Comparison of ENCODE assay signal across 8 mouse cellular contexts in the genomic region with DNA sequence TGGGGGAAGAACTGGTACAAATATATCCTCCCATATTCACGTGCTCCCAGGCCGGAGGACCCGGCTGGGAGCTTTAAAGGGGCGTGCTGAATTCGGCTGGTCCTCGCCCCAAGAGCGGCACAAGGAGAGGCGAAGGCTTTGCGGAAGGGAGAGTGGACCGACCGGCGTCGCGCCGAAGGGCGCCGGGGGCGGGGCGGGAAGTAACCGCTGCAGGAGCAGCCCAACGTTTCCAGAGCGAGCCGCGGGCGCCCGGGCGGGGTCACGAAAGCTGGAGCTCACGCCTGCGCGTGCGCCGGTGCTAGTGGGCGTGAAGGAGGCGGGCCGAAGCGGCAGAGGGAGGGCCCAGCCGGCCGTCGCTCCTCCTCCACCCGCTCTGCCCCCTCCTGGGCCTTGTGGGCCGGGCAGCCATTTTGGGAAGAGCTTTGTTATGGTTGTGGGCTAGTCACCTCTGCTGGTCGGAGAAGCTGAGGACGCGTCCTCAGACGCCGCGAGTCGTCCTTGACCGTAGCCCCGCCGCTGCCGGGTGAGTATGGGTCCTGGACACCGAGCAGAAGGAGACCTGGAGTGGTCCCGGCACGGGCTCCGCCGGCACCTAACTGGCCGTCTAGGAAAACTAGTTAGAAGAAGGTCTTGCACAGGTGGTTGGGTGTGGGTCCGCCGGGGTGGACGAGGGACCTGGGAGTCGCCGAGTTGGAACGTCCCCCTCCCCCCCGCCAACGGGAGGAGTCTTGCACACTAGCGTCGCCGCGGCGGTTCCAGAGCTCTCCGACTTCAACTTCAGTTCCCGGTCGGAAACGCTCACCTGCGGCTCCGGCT. TPM values are rescaled to one million over a fixed set of nuclear protein-coding genes. Genes with fewer than 3 reads are reported as not detected.
DNase-seq lines count a peak whose midpoint lies in the region; ATAC-seq and TF ChIP-seq lines count a peak whose summit lies in the region.

A gene (plus strand): TSS at position 353 of the 816 bp plus-strand sequence.

- H3K4me1 ChIP-seq in CH12.LX (ENCODE audit: control insufficient read depth in 1 of 2, insufficient read depth in 2 of 2) = peaks cover 0 to 18% of the 10 kb centered on the region in 2 experiments; a peak in 2 of 4 replicates
- peaks cover 21% of the 10 kb centered on the region for H3K4me1 ChIP-seq in forebrain, embryonic 12.5 days
- H3K4me1 ChIP-seq in heart, postnatal 0 days (ENCODE audit: control insufficient read depth, insufficient read depth) = peaks cover 15% of the 10 kb centered on the region
- peaks cover 9% of the 10 kb centered on the region for H3K4me1 ChIP-seq in liver, embryonic 16.5 days (ENCODE audit: control insufficient read depth, low read depth, low read length)
- H3K4me1 ChIP-seq in neural tube, embryonic 13.5 days (replicated peaks) = peaks cover 34% of the 10 kb centered on the region
- H3K4me1 ChIP-seq in testis, adult 2 months (ENCODE audit: control insufficient read depth, insufficient read depth, low read length) = no peaks in the 10 kb centered on the region

- TF ChIP-seq RAD21 in CH12.LX (IDR thresholded peaks at IDR 0.05; ENCODE audit: low read depth, low read length) = no peak

- no peak for TF ChIP-seq CTCF in CH12.LX (conservative IDR thresholded peaks at IDR 0.05 in 1 of 2, IDR thresholded peaks at IDR 0.05 in 1 of 2; ENCODE audit: low read depth in 2 of 2, low read length in 2 of 2)
- peak; percentile 41 for TF ChIP-seq CTCF in heart, postnatal 0 days (IDR thresholded peaks at IDR 0.05; ENCODE audit: low read depth)
- no peak for TF ChIP-seq CTCF in testis, adult 2 months (IDR thresholded peaks at IDR 0.05; ENCODE audit: control insufficient read depth, insufficient read depth, insufficient replicate concordance, low read depth, low read length)

- WGBS in forebrain, embryonic 12.5 days = under 1% methylated on average over 69 of the region's 78 CpGs
- under 1% methylated on average over 78 of the region's 78 CpGs for WGBS in heart, postnatal 0 days
- under 1% methylated on average over 78 of the region's 78 CpGs for WGBS in liver, embryonic 16.5 days (ENCODE audit: insufficient replicate concordance)
- under 1% methylated on average over 78 of the region's 78 CpGs for WGBS in neural tube, embryonic 13.5 days

- ATAC-seq in forebrain, embryonic 12.5 days (ENCODE audit: low FRiP score) = peak; percentile 95
- ATAC-seq in heart, postnatal 0 days (ENCODE audit: insufficient read depth, low read depth) = peak; percentile 97
- peak; percentile 94 for ATAC-seq in liver, embryonic 16.5 days (ENCODE audit: low read depth)
- ATAC-seq in neural tube, embryonic 13.5 days (ENCODE audit: low read depth) = peak; percentile 98

- no peak for TF ChIP-seq EP300 in CH12.LX (IDR thresholded peaks at IDR 0.05; ENCODE audit: low read length)
- no peak; the same call in 1 of the 2 replicates for TF ChIP-seq EP300 in heart, postnatal 0 days (IDR thresholded peaks at IDR 0.05; ENCODE audit: low read depth)

- TF ChIP-seq POLR2A in CH12.LX (IDR thresholded peaks at IDR 0.05; ENCODE audit: low read depth, low read length) = peak; percentile 80
- peak; percentile 82 for TF ChIP-seq POLR2A in testis, adult 2 months (IDR thresholded peaks at IDR 0.05; ENCODE audit: control insufficient read depth, low read depth, low read length)

- peak; percentile 91 for DNase-seq in CH12.LX (ENCODE audit: extremely low read depth)
- peak; percentile 88 for DNase-seq in c-Kit-positive CD71-positive TER-119-negative erythroid progenitor cells, embryonic 14.5 days (ENCODE audit: low read depth)
- DNase-seq in heart, postnatal 0 days (ENCODE audit: low spot score) = peak; percentile 97
- DNase-seq in kidney, postnatal 4 days = peak; percentile 98 to 99

- H3K9ac ChIP-seq in CH12.LX (ENCODE audit: insufficient read depth, low read depth) = peak within 1 kb of the TSS; percentile 90
- H3K9ac ChIP-seq in forebrain, embryonic 12.5 days = peak within 1 kb of the TSS; percentile 76
- peak within 1 kb of the TSS; percentile 91 for H3K9ac ChIP-seq in heart, postnatal 0 days (replicated peaks; ENCODE audit: low read depth, low read length)
- H3K9ac ChIP-seq in liver, embryonic 16.5 days (ENCODE audit: low read depth, low read length) = peak within 1 kb of the TSS; percentile 98
- H3K9ac ChIP-seq in neural tube, embryonic 13.5 days = peak within 1 kb of the TSS; percentile 83

- dilution Hi-C loops in CH12.LX (cut with MboI; ENCODE audit: extremely low pct_ligation_motif_present, extremely low pct_unique_long_range_greater_than_20kb, low sequenced_read_pairs) = no loop called here

- H3K79me2 ChIP-seq in CH12.LX (replicated peaks; ENCODE audit: control insufficient read depth, extremely low read depth, insufficient read depth, poor library complexity, severe bottlenecking) = peaks cover 46% of the 10 kb centered on the region

- H3K9me3 ChIP-seq in CH12.LX (replicated peaks; ENCODE audit: low read length) = no peaks in the 10 kb centered on the region
- no peaks in the 10 kb centered on the region for H3K9me3 ChIP-seq in forebrain, embryonic 12.5 days
- H3K9me3 ChIP-seq in heart, postnatal 0 days (replicated peaks; ENCODE audit: control insufficient read depth, low read length) = no peaks in the 10 kb centered on the region
- H3K9me3 ChIP-seq in liver, embryonic 16.5 days (replicated peaks; ENCODE audit: control insufficient read depth, low read length) = no peaks in the 10 kb centered on the region
- no peaks in the 10 kb centered on the region for H3K9me3 ChIP-seq in neural tube, embryonic 13.5 days

- H3K27me3 ChIP-seq in CH12.LX (replicated peaks) = no peaks in the 10 kb centered on the region
- no peaks in the 10 kb centered on the region for H3K27me3 ChIP-seq in forebrain, embryonic 12.5 days
- H3K27me3 ChIP-seq in heart, postnatal 0 days (ENCODE audit: control insufficient read depth, insufficient read depth, low read length) = no peaks in the 10 kb centered on the region
- no peaks in the 10 kb centered on the region for H3K27me3 ChIP-seq in liver, embryonic 16.5 days (ENCODE audit: control insufficient read depth, insufficient read depth, low read depth, low read length)
- no peaks in the 10 kb centered on the region for H3K27me3 ChIP-seq in neural tube, embryonic 13.5 days
- no peaks in the 10 kb centered on the region for H3K27me3 ChIP-seq in testis, adult 2 months (ENCODE audit: control insufficient read depth, insufficient read depth, low read length)

- H3K27ac ChIP-seq in CH12.LX (ENCODE audit: insufficient read depth, low read depth) = peak within 1 kb of the TSS; percentile 84
- H3K27ac ChIP-seq in forebrain, embryonic 12.5 days = peak within 1 kb of the TSS; percentile 95
- H3K27ac ChIP-seq in heart, postnatal 0 days (ENCODE audit: low read depth) = peak within 1 kb of the TSS; percentile 99
- H3K27ac ChIP-seq in liver, embryonic 16.5 days (ENCODE audit: low read length) = peak within 1 kb of the TSS; percentile 99
- H3K27ac ChIP-seq in neural tube, embryonic 13.5 days (replicated peaks) = peak within 1 kb of the TSS; percentile 90
- H3K27ac ChIP-seq in testis, adult 2 months (ENCODE audit: control insufficient read depth, insufficient read depth, low read depth, low read length) = peak within 1 kb of the TSS; percentile 100

- H3K4me2 ChIP-seq in CH12.LX (ENCODE audit: insufficient read depth, low read depth, poor library complexity, severe bottlenecking) = peak within 1 kb of the TSS; percentile 96
- H3K4me2 ChIP-seq in forebrain, embryonic 12.5 days = peak within 1 kb of the TSS; percentile 81
- peak within 1 kb of the TSS; percentile 81 for H3K4me2 ChIP-seq in heart, postnatal 0 days (ENCODE audit: low read depth, low read length)
- H3K4me2 ChIP-seq in liver, embryonic 16.5 days (ENCODE audit: low read depth, low read length) = peak within 1 kb of the TSS; percentile 98
- H3K4me2 ChIP-seq in neural tube, embryonic 13.5 days = peak within 1 kb of the TSS; percentile 66

- peak within 1 kb of the TSS; percentile 82 to 99 (median 93) for H3K4me3 ChIP-seq in CH12.LX (replicated peaks in 1 of 3; ENCODE audit: low read depth in 2 of 3, low read length in 2 of 3, poor library complexity in 1 of 3)
- H3K4me3 ChIP-seq in forebrain, embryonic 12.5 days (replicated peaks) = peak within 1 kb of the TSS; percentile 77
- peak within 1 kb of the TSS; percentile 99 for H3K4me3 ChIP-seq in heart, postnatal 0 days (ENCODE audit: low read depth, low read length)
- peak within 1 kb of the TSS; percentile 100 for H3K4me3 ChIP-seq in liver, embryonic 16.5 days (ENCODE audit: low read depth, low read length)
- H3K4me3 ChIP-seq in neural tube, embryonic 13.5 days = peak within 1 kb of the TSS; percentile 70
- H3K4me3 ChIP-seq in testis, adult 2 months (ENCODE audit: control insufficient read depth, low read depth, low read length) = peak within 1 kb of the TSS; percentile 93

- in situ Hi-C loops in CH12.LX (cut with MboI; ENCODE audit: low pct_ligation_motif_present, low pct_unique_long_range_greater_than_20kb, low sequenced_read_pairs) = no loop called here

- peaks cover 10 to 27% of the 10 kb centered on the region in 2 experiments for H3K36me3 ChIP-seq in CH12.LX (replicated peaks in 1 of 2; ENCODE audit: control insufficient read depth in 1 of 2, insufficient read depth in 1 of 2, low read length in 1 of 2)
- peaks cover 19% of the 10 kb centered on the region for H3K36me3 ChIP-seq in forebrain, embryonic 12.5 days (replicated peaks)
- peaks cover 16% of the 10 kb centered on the region for H3K36me3 ChIP-seq in heart, postnatal 0 days (replicated peaks; ENCODE audit: control insufficient read depth, insufficient read depth, low read length)
- H3K36me3 ChIP-seq in liver, embryonic 16.5 days (ENCODE audit: control insufficient read depth, insufficient read depth) = peaks cover 5% of the 10 kb centered on the region
- peaks cover 17% of the 10 kb centered on the region for H3K36me3 ChIP-seq in neural tube, embryonic 13.5 days
- no peaks in the 10 kb centered on the region for H3K36me3 ChIP-seq in testis, adult 2 months (ENCODE audit: control insufficient read depth, insufficient read depth, low read length)

TF ChIP-seq in CH12.LX, 34 proteins besides CTCF, POLR2A, EP300 and RAD21 (continues in another document):
- TF ChIP-seq CHD2 (IDR thresholded peaks at IDR 0.05; ENCODE audit: low read length) (0 out of 2 replicates have a peak, but pooled peaks have one; percentile 18), ZKSCAN1 (IDR thresholded peaks at IDR 0.05; ENCODE audit: borderline replicate concordance, low read depth, low read length) (no peak), IRF4 (IDR thresholded peaks at IDR 0.05; ENCODE audit: low read depth, low read length) (peak; percentile 23)

RNA-seq across cellular contexts. Expression of the gene that starts here (rescaled TPM):
- total RNA-seq in CH12.LX (2012; rRNA removed) (31.3 and 34.2 TPM in 2 replicates), CH12.LX (2014; rRNA removed) (39.1 and 60.2 TPM in 2 replicates)
- polyA plus RNA-seq in CH12.LX (2012; ENCODE audit: insufficient read length, low read depth) = 28.4 and 34.7 TPM in 2 replicates
- 23.4 and 26.7 TPM in 2 replicates for polyA plus RNA-seq in forebrain, embryonic 12.5 days (2016; fragmentation: Nextera tagmentation; extraction: Ambion mirVana)
- total RNA-seq in heart, postnatal 0 days (2014; rRNA removed; ENCODE audit: low replicate concordance) = 56.9 and 95.7 TPM in 2 replicates
- polyA plus RNA-seq in heart, postnatal 0 days (2015; fragmentation: Nextera tagmentation; extraction: Ambion mirVana) = 30.1 and 32.5 TPM in 2 replicates
- 15.3 and 16.0 TPM in 2 replicates for polyA plus RNA-seq in liver, embryonic 16.5 days (2015; fragmentation: Nextera tagmentation; extraction: Ambion mirVana)
- polyA plus RNA-seq in neural tube, embryonic 13.5 days (2015; fragmentation: Nextera tagmentation; extraction: Ambion mirVana) = 17.4 and 18.8 TPM in 2 replicates
- polyA plus RNA-seq in testis, adult 2 months (2012; rRNA removed) = 38.8 and 39.9 TPM in 2 replicates

Comparison
In these comparisons a context has a peak if more than half of its experiments do, and no peak if none do; other contexts are left out.
1. Peak in every context shown above with its lines: DNase-seq, ATAC-seq, H3K4me3 ChIP-seq and H3K27ac ChIP-seq.